Mouse (Mus musculus): Measurements from ENCODE around the gene Opcml.

DNA sequence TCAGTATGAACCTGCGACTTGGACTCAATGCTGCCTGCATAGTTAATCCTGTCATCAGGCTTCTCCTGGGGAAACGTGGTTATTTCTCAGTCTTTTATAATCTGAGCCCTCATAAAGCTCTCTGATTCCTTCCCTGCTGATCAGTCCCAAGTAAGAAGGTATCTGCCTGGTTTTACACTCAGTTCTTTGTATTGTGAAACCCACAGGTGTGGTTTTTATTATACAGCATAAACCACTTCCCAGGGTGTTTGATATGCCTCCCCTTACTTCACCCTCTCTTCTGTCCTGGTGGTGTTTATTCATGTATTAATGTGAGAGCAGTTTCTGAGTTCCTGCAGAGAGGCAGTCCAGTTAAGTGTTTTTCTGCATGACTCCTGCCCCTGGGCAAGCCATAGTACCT is 496.9 kb downstream of the Opcml start:
- no peak for TF ChIP-seq CTCF (IDR thresholded peaks at IDR 0.05; ENCODE audit: low read depth)
- no peak for TF ChIP-seq EP300 (IDR thresholded peaks at IDR 0.05; ENCODE audit: low read depth)
